Mouse (Mus musculus): ENCODE data around the gene Flrt3. TPM values are rescaled to one million over a fixed set of nuclear protein-coding genes. Genes with fewer than 3 reads are reported as not detected.

Flrt3 gene
- polyA plus RNA-seq, 1 experiment from 2014 or later: 17.3 TPM

DNA sequence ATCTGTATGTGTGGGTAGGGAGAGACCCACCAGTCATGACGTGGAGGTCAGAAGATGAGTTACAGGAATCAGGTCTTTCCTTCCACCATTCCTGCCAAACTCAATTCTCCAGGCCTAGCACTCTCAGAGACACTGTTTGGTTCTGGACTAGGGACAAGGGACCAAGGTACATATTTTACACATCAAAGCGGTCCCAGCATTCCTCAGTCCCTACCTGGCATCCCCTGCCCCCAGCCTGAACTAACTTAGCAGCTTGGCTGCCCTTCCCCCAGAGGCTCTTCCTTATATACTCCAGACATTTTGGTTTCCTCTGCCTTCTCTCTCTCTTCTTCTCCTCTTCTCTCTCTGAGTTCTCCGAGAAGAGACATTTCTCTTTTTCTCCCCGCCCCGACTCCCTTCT, 2.2 kb upstream of the Flrt3 start:
- no peaks in the 10 kb centered on the region for H3K4me1 ChIP-seq (replicated peaks; ENCODE audit: insufficient read depth, low read length)
- no peak overlapping the region for H3K4me2 ChIP-seq (ENCODE audit: low read length)
- H3K27ac ChIP-seq: no peak overlapping the region
- 91% methylated on average over 5 of the region's 5 CpGs for WGBS
- H3K36me3 ChIP-seq (ENCODE audit: insufficient read depth, low read length): no peaks in the 10 kb centered on the region
- DNase-seq (ENCODE audit: low spot score) (no peak), ATAC-seq (replicated peaks; ENCODE audit: low FRiP score, low read depth) (no peak)
- TF ChIP-seq CTCF (IDR thresholded peaks at IDR 0.05; ENCODE audit: low read depth): no peak
- no peak overlapping the region for H3K9ac ChIP-seq (ENCODE audit: low read depth, low read length)
- H3K4me3 ChIP-seq (replicated peaks; ENCODE audit: low read depth, low read length): no peak overlapping the region
- no peaks in the 10 kb centered on the region for H3K27me3 ChIP-seq (ENCODE audit: insufficient read depth, low read length)
- no peaks in the 10 kb centered on the region for H3K9me3 ChIP-seq (replicated peaks; ENCODE audit: low read length)

DNA sequence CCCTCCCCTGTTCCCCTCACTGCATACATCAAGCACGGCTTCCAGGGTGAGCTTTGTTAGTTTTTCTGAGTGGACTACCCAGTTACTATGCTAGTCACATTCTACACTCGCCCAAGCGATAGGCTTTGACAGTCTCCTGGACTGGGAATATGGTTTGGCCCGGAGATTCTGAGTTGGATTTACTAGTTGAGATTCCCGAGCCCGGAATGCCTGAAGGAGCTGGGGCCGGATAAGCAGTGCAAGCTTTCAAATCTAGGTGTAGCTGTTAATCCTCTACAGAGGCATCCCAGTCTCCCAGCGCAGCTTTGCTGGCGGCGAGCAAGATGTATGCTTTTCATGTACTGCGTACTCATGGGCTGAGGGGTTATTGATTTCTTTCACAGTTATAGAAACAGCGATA, 812 bp downstream of the Flrt3 start:
- Histone ChIP-seq H3K27ac (no peak overlapping the region), H3K27me3 (ENCODE audit: insufficient read depth, low read length) (no peaks in the 10 kb centered on the region), H3K4me3 (replicated peaks; ENCODE audit: low read depth, low read length) (peak overlapping the region; percentile 49), H3K4me1 (replicated peaks; ENCODE audit: insufficient read depth, low read length) (peaks cover 3% of the 10 kb centered on the region; the same call in 1 of the 2 replicates), H3K4me2 (ENCODE audit: low read length) (peak overlapping the region; percentile 63), H3K9me3 (replicated peaks; ENCODE audit: low read length) (no peaks in the 10 kb centered on the region), H3K36me3 (ENCODE audit: insufficient read depth, low read length) (no peaks in the 10 kb centered on the region), H3K9ac (ENCODE audit: low read depth, low read length) (peak overlapping the region; percentile 52)
- ATAC-seq (replicated peaks; ENCODE audit: low FRiP score, low read depth) (no peak; the same call in 1 of the 2 replicates), DNase-seq (ENCODE audit: low spot score) (peak; percentile 74)
- TF ChIP-seq CTCF (IDR thresholded peaks at IDR 0.05; ENCODE audit: low read depth): no peak
- under 1% methylated on average over 12 of the region's 12 CpGs for WGBS

DNA sequence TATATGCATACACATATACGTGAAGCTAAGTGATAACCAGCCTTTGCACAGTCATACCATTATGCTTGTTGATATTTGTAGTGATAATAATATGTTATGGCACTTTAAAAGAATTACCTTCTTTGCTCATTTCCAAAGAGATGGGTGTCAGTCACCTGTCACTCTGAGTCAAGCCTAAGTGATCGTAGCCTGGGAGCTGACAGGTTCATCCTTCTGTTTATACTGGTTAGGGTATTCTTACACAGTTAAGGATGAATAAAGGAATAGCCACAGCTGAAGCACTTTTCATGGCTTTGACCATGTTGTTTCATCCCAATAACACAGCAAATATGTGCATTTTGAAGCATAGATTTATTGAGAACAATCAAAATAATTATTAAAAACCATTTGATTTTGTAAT, 1.5 kb downstream of the Flrt3 start:
- no peak for ATAC-seq (replicated peaks; ENCODE audit: low FRiP score, low read depth)
- H3K9ac ChIP-seq (ENCODE audit: low read depth, low read length): no peak overlapping the region

DNA sequence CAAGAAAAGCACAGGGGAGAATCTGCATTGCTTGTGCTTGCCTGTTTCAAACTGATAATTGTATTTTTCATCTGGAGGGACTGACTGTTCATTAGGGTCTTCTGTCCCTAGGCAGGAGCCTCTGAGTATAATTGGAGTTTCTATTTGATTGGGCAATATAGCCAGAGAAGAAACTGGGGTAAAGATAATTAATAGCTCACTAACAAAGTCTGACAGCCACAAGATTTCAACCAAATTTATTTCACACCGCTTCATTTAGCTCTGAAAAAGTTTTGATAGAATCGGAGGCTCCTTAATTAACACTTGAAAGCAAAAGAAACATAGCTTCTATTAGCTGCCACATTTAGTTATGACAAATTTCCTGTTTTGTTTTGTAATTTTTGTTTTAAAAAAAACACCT, 2.2 kb downstream of the Flrt3 start:
- 29% methylated on average over 2 of the region's 2 CpGs for WGBS
- Histone ChIP-seq H3K9me3 (replicated peaks; ENCODE audit: low read length) (no peaks in the 10 kb centered on the region), H3K27ac (no peak overlapping the region), H3K36me3 (ENCODE audit: insufficient read depth, low read length) (no peaks in the 10 kb centered on the region), H3K4me1 (replicated peaks; ENCODE audit: insufficient read depth, low read length) (peaks cover 3% of the 10 kb centered on the region; the same call in 1 of the 2 replicates), H3K4me3 (replicated peaks; ENCODE audit: low read depth, low read length) (peak overlapping the region; percentile 17; the same call in 1 of the 2 replicates), H3K9ac (ENCODE audit: low read depth, low read length) (no peak overlapping the region), H3K27me3 (ENCODE audit: insufficient read depth, low read length) (no peaks in the 10 kb centered on the region), H3K4me2 (ENCODE audit: low read length) (peak overlapping the region; percentile 29)
- ATAC-seq (replicated peaks; ENCODE audit: low FRiP score, low read depth) (no peak), DNase-seq (ENCODE audit: low spot score) (no peak)
- TF ChIP-seq CTCF (IDR thresholded peaks at IDR 0.05; ENCODE audit: low read depth): no peak

More for the DNA sequence above, 1.5 kb downstream of the Flrt3 start:
- Histone ChIP-seq H3K9me3 (replicated peaks; ENCODE audit: low read length) (no peaks in the 10 kb centered on the region), H3K4me1 (replicated peaks; ENCODE audit: insufficient read depth, low read length) (peaks cover 3% of the 10 kb centered on the region; the same call in 1 of the 2 replicates), H3K4me2 (ENCODE audit: low read length) (peak overlapping the region; percentile 63), H3K27ac (no peak overlapping the region), H3K4me3 (replicated peaks; ENCODE audit: low read depth, low read length) (peak overlapping the region; percentile 49), H3K27me3 (ENCODE audit: insufficient read depth, low read length) (no peaks in the 10 kb centered on the region), H3K36me3 (ENCODE audit: insufficient read depth, low read length) (no peaks in the 10 kb centered on the region)
- 70% methylated on average over 2 of the region's 2 CpGs for WGBS
- DNase-seq (ENCODE audit: low spot score): no peak
- TF ChIP-seq CTCF (IDR thresholded peaks at IDR 0.05; ENCODE audit: low read depth): no peak

DNA sequence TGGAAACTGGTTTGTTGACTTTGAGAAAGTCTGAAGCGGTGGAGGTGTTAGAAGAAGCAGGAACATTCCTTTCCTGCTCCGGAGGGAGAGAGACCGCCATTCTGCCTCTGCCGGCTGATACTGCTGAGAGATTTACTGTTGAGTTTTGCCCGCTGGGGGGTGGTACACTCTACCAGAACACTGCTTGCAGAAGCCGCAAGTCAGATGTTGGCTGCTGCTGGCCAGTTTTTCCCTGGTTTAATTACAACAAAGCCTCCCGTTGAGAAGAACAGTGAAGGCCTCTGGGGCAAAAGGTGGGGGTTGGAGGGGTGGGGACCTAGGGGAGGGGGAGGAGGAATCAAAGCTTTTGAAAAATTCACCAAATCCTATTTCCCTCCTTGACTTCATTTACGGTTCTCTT, 3.0 kb downstream of the Flrt3 start:
- DNase-seq (ENCODE audit: low spot score): peak; percentile 91
- 3% methylated on average over 8 of the region's 8 CpGs for WGBS
- no peaks in the 10 kb centered on the region for H3K36me3 ChIP-seq (ENCODE audit: insufficient read depth, low read length)

DNA sequence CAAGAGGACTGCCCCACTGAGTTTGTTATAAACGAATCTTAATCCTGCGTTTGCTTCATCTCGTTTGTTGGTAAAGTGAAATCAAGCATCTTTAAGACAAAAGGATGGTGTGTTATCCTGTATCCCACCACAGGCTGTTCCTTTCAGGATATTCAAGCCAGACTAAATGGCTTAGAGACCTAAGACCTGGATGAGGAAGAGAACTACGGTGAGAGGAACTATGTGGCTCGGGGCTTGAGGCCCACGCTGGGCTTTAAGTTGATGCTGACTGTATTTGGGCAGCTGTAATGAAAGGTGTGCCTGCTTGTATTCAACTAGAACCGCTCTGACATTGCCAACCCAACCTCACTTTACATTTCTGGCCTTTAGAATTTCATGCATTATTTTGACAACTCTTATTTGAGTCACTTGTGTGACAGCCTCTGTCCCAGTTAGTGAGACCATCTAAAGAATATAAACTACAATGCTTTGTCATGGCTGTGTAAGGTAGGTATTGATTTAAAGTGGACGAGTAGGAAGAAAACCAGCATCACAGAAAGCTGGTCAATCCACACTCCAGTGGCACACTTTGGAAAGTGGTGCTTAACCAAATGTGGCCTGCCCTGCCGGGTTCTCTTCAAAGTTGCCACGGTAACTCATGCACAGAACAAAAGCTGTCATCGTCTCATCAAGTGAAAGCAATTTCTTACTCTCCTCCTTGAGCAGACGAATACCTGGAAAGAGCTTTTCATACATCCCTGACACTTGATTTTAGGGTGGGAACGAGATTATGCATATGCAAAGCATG, 3.8 kb downstream of the Flrt3 start:
- Histone ChIP-seq H3K9ac (ENCODE audit: low read depth, low read length) (no peak overlapping the region), H3K27ac (no peak overlapping the region), H3K27me3 (ENCODE audit: insufficient read depth, low read length) (no peaks in the 10 kb centered on the region), H3K9me3 (replicated peaks; ENCODE audit: low read length) (no peaks in the 10 kb centered on the region), H3K4me1 (replicated peaks; ENCODE audit: insufficient read depth, low read length) (peaks cover 3% of the 10 kb centered on the region; the same call in 1 of the 2 replicates), H3K4me3 (replicated peaks; ENCODE audit: low read depth, low read length) (0 out of 2 replicates have a peak overlapping the region, but pooled peaks have one; percentile 5), H3K36me3 (ENCODE audit: insufficient read depth, low read length) (no peaks in the 10 kb centered on the region), H3K4me2 (ENCODE audit: low read length) (peak overlapping the region; percentile 29)
- WGBS: 71% methylated on average over 13 of the region's 13 CpGs
- ATAC-seq (replicated peaks; ENCODE audit: low FRiP score, low read depth): no peak
- no peak for DNase-seq (ENCODE audit: low spot score)
- TF ChIP-seq CTCF (IDR thresholded peaks at IDR 0.05; ENCODE audit: low read depth): no peak

More for the DNA sequence above, 3.0 kb downstream of the Flrt3 start:
- Histone ChIP-seq H3K4me3 (replicated peaks; ENCODE audit: low read depth, low read length) (peak overlapping the region; percentile 17), H3K9me3 (replicated peaks; ENCODE audit: low read length) (no peaks in the 10 kb centered on the region), H3K4me2 (ENCODE audit: low read length) (peak overlapping the region; percentile 29), H3K9ac (ENCODE audit: low read depth, low read length) (no peak overlapping the region), H3K27ac (no peak overlapping the region), H3K27me3 (ENCODE audit: insufficient read depth, low read length) (no peaks in the 10 kb centered on the region), H3K4me1 (replicated peaks; ENCODE audit: insufficient read depth, low read length) (peaks cover 3% of the 10 kb centered on the region; the same call in 1 of the 2 replicates)
- TF ChIP-seq CTCF (IDR thresholded peaks at IDR 0.05; ENCODE audit: low read depth): peak; percentile 77
- no peak for ATAC-seq (replicated peaks; ENCODE audit: low FRiP score, low read depth)

All from kidney, postnatal 0 days (tissue).